Mouse (Mus musculus): ENCODE results near the gene Gstk1. TPM values are rescaled to one million over a fixed set of nuclear protein-coding genes. Genes with fewer than 3 reads are reported as not detected.

The Gstk1 gene
- polyA plus RNA-seq (2012; rRNA removed) = 11.7 and 18.3 TPM in 2 replicates

DNA sequence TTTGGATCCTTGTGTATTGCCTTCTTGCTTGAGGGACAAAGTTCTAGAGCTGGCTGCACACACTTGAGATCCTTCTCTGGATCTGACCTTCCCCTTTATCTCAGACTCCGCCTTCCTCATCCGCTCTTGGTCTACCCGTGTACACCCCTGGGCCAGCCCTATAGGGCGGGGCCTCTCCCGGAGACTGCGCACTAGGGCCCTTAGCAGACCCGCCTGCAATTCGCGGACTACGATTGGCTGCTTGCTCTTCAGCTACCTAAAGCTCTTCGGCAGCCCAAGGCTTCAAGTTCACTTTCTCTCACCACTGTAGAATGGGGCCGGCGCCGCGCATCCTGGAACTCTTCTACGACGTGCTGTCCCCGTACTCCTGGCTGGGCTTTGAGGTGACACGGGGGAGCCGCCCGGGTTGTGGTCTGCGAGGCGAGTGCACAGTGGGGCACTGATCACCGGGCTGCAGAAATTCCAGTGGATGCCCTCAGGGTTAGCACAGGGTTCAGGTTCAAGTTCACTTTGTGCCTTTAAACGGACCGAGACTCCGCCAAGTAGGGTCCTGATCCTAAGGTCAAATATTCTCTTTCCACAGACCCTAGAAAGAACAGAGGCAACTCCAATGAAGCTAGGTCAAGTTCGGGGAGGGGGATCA lies at the start of gene Gstk1:
Gene Gstk1 (plus strand): TSS at position 225 of the 643 bp plus-strand sequence.

DNA sequence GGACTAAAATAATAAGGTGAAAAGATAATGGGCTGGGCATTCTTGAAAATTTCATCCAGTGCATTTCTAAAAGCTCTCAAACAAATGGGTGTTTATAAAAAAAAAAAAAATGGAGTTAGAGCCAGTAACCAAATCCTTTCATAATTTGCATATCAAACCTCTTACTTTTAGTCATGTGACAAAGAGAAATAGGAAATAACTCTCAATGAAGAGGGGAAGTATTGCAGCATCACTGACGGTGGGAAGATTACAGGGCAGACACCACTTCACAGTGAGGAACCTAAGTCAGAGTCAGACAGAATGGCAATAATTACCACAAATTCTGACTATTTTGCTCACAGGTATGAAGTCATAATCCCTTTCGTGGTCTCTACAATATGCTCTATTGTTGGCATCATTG lies 30.7 kb upstream of the Gstk1 start, which contains the start of gene Tas2r144:
Gene Tas2r144 (plus strand): TSS at position 301 of the 400 bp plus-strand sequence.

DNA sequence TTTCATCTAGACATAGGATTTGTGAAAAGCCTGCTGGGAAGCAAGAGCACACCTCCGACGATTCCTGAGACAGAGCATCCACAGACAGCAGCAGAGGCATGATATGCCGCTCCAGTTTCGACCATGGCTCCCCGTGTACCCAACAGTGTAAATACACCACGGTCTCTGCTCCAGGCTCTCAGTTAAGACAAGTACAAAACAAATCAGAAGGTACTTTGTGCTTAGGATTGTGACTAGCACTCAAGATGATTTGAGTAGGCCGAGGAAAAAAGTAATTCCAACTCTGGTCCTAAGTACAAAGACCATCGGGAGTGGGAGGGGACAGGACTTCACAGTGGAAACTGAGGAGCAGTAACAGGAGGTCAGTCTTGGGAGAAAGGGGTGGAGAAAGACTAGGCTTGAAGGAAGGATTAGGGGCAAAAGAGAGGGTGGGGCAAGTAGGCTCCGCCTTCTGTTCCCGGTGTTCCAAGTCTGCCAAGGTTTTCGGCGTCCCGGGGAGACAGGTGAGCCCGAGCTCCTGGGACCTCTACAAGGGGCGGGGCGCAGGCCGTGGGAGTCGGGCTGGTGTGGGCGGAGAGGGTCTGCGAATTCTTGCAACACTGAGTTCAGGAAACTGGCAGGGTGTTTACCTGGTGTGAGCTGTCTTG lies 15.9 kb downstream of the Gstk1 start, which contains the start of gene Tmem139:
Gene Tmem139 (plus strand): TSS at position 447 of the 647 bp plus-strand sequence.

DNA sequence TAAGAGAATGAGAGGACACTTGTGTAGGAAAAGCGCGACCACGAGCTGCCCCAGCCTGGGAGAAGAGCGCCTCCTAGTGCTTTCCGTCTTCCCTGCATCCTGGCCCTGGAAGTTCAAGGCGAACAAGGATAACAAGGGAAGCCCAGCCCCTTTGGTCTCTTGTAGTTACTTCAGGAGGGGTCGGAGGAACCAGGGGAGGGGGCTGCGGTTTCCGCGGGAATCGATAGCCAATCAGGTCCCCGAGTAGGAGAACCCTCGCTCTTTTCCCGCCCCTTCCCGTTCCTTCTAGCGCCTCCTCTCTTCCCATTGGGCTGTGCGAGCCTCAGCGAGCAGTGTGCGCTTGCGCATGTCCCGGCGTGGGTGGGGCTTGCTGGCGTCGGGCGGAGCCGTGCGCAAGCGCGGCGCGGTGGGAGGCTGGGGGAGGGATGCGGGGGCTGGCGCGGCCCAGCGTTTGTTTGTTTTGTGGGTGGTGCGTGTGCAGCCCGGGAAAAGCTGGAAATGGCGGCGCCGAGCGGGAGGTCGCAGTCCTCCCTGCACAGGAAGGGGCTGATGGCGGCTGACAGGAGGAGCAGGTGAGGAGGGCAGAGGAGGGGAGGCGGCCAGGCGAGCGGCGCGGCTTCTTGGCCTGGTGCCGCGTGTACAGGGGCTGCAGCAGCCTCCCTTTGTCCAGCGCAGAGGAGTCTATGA lies 19.0 kb downstream of the Gstk1 start, which contains the start of gene Casp2:
Gene Casp2 (plus strand): TSS at position 360 of the 687 bp plus-strand sequence.

DNA sequence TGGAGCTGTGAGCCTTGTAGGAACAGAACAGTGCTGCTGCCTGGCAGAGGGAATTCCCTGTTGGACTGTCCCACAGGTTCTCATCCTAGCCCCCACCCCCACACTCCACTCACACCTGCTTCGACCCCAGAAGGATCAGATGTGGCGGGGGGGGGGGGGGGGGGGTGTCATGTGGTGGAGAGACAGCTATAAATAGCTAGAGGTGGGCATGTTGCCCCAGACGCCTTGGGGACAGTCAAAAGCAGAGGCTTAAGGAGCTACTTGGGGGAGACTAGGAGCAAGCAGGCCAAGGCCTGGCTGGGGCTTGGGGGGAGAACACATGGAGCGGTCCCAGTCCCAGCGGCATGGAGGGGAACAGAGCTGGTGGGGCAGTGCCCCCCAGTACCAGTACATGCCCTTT lies 40.7 kb downstream of the Gstk1 start, which contains the start of gene Clcn1:
Gene Clcn1 (plus strand): TSS at position 238 of the 400 bp plus-strand sequence.

Other genes with a start within 250 kb of the Gstk1 start
- gene Sva, start 207.5 kb upstream of the Gstk1 start, polyA plus RNA-seq (2012; rRNA removed) = not detected in 2 replicates
- not detected in 2 replicates for gene Tas2r139, start 105.0 kb upstream of the Gstk1 start, polyA plus RNA-seq (2012; rRNA removed)
- gene Tas2r144, start 30.6 kb upstream of the Gstk1 start, polyA plus RNA-seq (2012; rRNA removed) = not detected in 2 replicates
- 1.6 and 1.7 TPM in 2 replicates for gene Tmem139, start 16.0 kb downstream of the Gstk1 start, polyA plus RNA-seq (2012; rRNA removed)
- 36.2 and 40.9 TPM in 2 replicates for gene Casp2, start 19.1 kb downstream of the Gstk1 start, polyA plus RNA-seq (2012; rRNA removed)
- gene Clcn1, start 40.8 kb downstream of the Gstk1 start, polyA plus RNA-seq (2012; rRNA removed) = 0.23 and 0.29 TPM in 2 replicates
- 0.63 and 0.67 TPM in 2 replicates for gene Fam131b, start 78.7 kb downstream of the Gstk1 start, polyA plus RNA-seq (2012; rRNA removed)
- gene Zyx, start 103.7 kb downstream of the Gstk1 start, polyA plus RNA-seq (2012; rRNA removed) = 300 and 324 TPM in 2 replicates
- gene Epha1, start 127.3 kb downstream of the Gstk1 start, polyA plus RNA-seq (2012; rRNA removed) = 5.2 and 5.5 TPM in 2 replicates
- 0.33 TPM in 1 of 2 replicates, not detected in the other for gene Tas2r143, start 154.3 kb downstream of the Gstk1 start, polyA plus RNA-seq (2012; rRNA removed)
- gene Tas2r135, start 159.5 kb downstream of the Gstk1 start, polyA plus RNA-seq (2012; rRNA removed) = not detected in 2 replicates
- not detected in 2 replicates for gene Tas2r126, start 188.6 kb downstream of the Gstk1 start, polyA plus RNA-seq (2012; rRNA removed)
- gene Olfr458, start 219.3 kb downstream of the Gstk1 start, polyA plus RNA-seq (2012; rRNA removed) = not detected in 2 replicates
- not detected in 2 replicates for gene Olfr457, start 230.4 kb downstream of the Gstk1 start, polyA plus RNA-seq (2012; rRNA removed)
- gene Olfr456, start 241.3 kb downstream of the Gstk1 start, polyA plus RNA-seq (2012; rRNA removed) = not detected in 2 replicates

Data from ovary, adult 2 months (tissue).